Mouse (Mus musculus) myocyte (in vitro differentiated cells): ENCODE data around the gene C1d. TPM values are rescaled to one million over a fixed set of nuclear protein-coding genes. Genes with fewer than 3 reads are reported as not detected.
A peak's percentile ranks its signal among the peaks of the same experiment; 100 is the strongest.

Experiments
- H3K27me3 ChIP-seq: one replicate; pipeline ENCODE4 v1.6.1; 2011; ENCODE audit not compliant: control insufficient read depth, insufficient read depth, insufficient read length
- H3K36me3 ChIP-seq: one replicate; pipeline ENCODE4 v1.6.1; 2011; ENCODE audit not compliant: control insufficient read depth, insufficient read depth
- H3K4me2 ChIP-seq: one replicate; pipeline ENCODE4 v1.6.1; 2011; ENCODE audit warnings: low read depth, control low read depth
- H3K4me3 ChIP-seq: one replicate; pipeline ENCODE4 v1.5.1; 2011; ENCODE audit warnings: mild to moderate bottlenecking, control low read depth, moderate library complexity
- H3K79me2 ChIP-seq: one replicate; pipeline ENCODE4 v1.6.1; 2011; ENCODE audit not compliant: control insufficient read depth, insufficient read depth
- H3ac ChIP-seq: one replicate; pipeline ENCODE4 v1.6.1; 2011; ENCODE audit not compliant: control insufficient read depth, insufficient read length
- CEBPB ChIP-seq: IDR thresholded peaks from 2 replicates; pipeline ENCODE4 v1.6.1; 2011; ENCODE audit warnings: mild to moderate bottlenecking, moderate library complexity; ENCODE audit not compliant: poor library complexity, insufficient read depth, severe bottlenecking
- E2F4 ChIP-seq: IDR thresholded peaks from one replicate; pipeline ENCODE4 v1.6.1; 2011; ENCODE audit warnings: mild to moderate bottlenecking, control low read depth, moderate library complexity; ENCODE audit not compliant: insufficient read depth
- MAX ChIP-seq: IDR thresholded peaks from one replicate; pipeline ENCODE4 v1.6.1; 2011; ENCODE audit warnings: low read depth, mild to moderate bottlenecking, control low read depth
- MYOD1 ChIP-seq, 3 experiments: IDR thresholded peaks; one replicate each; pipeline ENCODE4 v1.6.1; 2011; ENCODE audit warnings: control low read depth in 2 of 3, low read depth in 2 of 3, mild to moderate bottlenecking in 2 of 3, moderate library complexity in 1 of 3; ENCODE audit not compliant: insufficient read length in 2 of 3, control insufficient read depth in 1 of 3
- MYOG ChIP-seq, 3 experiments: IDR thresholded peaks; one replicate each; pipeline ENCODE4 v1.6.1; 2011; ENCODE audit warnings: control low read depth in 2 of 3, low read depth in 2 of 3, mild to moderate bottlenecking in 2 of 3; ENCODE audit not compliant: insufficient read length in 2 of 3, control insufficient read depth in 1 of 3, insufficient read depth in 1 of 3
- POLR2A ChIP-seq: IDR thresholded peaks from one replicate; pipeline ENCODE4 v1.6.1; 2011; ENCODE audit warnings: low read depth, mild to moderate bottlenecking, control low read depth, moderate library complexity; ENCODE audit not compliant: insufficient read length
- POLR2AphosphoS2 ChIP-seq: IDR thresholded peaks from one replicate; pipeline ENCODE4 v1.6.1; 2011; ENCODE audit warnings: low read depth, control low read depth; ENCODE audit not compliant: insufficient read length
- REST ChIP-seq: IDR thresholded peaks from one replicate; pipeline ENCODE4 v1.6.1; 2011; ENCODE audit warnings: mild to moderate bottlenecking, control low read depth, moderate library complexity; ENCODE audit not compliant: insufficient read depth, insufficient read length
- SRF ChIP-seq: IDR thresholded peaks from one replicate; pipeline ENCODE4 v1.6.1; 2011; ENCODE audit warnings: low read depth; ENCODE audit not compliant: control insufficient read depth, insufficient read length
- TCF12 ChIP-seq: IDR thresholded peaks from one replicate; pipeline ENCODE4 v1.6.1; 2011; ENCODE audit warnings: mild to moderate bottlenecking, control low read depth; ENCODE audit not compliant: poor library complexity, insufficient read depth, severe bottlenecking
- TCF3 ChIP-seq: IDR thresholded peaks from one replicate; pipeline ENCODE4 v1.6.1; 2011; ENCODE audit warnings: low read depth, control low read depth; ENCODE audit not compliant: insufficient read length
- USF1 ChIP-seq: IDR thresholded peaks from one replicate; pipeline ENCODE4 v1.6.1; 2011; ENCODE audit warnings: low read depth, mild to moderate bottlenecking, control low read depth, moderate library complexity
- polyA plus RNA-seq: library from polyadenylated mRNA; unstranded; fragments of >200 nt; fragmentation: generic; extraction: Trizol; gene quantifications from one replicate; pipeline ENCODE4 v1.2.1, GENCODE M21; 2012; ENCODE audit warnings: missing spikeins

Gene C1d
- 18.6 TPM for polyA plus RNA-seq

DNA sequence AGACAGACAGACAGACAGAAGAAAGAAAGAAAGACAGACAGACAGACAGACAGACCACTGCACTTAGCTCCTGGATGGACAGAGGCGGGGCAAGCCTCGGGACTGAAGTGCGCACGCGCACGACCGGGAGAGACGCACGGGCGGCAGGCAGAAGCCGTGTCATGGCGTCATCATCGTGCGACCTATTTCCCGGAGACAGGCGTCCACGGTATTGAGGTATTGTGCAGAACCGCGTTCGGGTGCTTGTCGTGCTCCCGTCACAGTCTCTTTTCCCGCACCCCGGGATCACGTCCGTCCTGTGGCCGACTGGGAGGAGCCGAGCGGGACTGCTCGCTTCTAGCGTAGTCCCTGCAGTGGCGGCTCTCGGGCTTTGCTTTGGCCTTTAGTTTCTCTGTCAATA is at the start of gene C1d:
TSS of gene C1d (plus strand) at position 137 of the 400 bp plus-strand sequence.
- Histone ChIP-seq H3K27me3 (no peaks in the 10 kb centered on the region), H3K36me3 (no peaks in the 10 kb centered on the region), H3ac (peak within 1 kb of the TSS; percentile 53), H3K4me2 (peak within 1 kb of the TSS; percentile 93), H3K79me2 (peaks cover 48% of the 10 kb centered on the region), H3K4me3 (peak within 1 kb of the TSS; percentile 94)
- no peak for TF ChIP-seq MAX
- TF ChIP-seq POLR2A, result peak; percentile 81
- TF ChIP-seq USF1, result no peak
- TF ChIP-seq SRF, result peak; percentile 70
- no peak for TF ChIP-seq MYOD1 (IDR thresholded peaks at IDR 0.05; ENCODE audit: control insufficient read depth in 1 of 3, insufficient read length in 2 of 3, low read depth in 2 of 3)
- peak; percentile 89 for TF ChIP-seq POLR2AphosphoS2
- TF ChIP-seq E2F4, result no peak
- TF ChIP-seq MYOG (IDR thresholded peaks at IDR 0.05; ENCODE audit: control insufficient read depth in 1 of 3, insufficient read depth in 1 of 3, insufficient read length in 2 of 3, low read depth in 2 of 3), result no peak

DNA sequence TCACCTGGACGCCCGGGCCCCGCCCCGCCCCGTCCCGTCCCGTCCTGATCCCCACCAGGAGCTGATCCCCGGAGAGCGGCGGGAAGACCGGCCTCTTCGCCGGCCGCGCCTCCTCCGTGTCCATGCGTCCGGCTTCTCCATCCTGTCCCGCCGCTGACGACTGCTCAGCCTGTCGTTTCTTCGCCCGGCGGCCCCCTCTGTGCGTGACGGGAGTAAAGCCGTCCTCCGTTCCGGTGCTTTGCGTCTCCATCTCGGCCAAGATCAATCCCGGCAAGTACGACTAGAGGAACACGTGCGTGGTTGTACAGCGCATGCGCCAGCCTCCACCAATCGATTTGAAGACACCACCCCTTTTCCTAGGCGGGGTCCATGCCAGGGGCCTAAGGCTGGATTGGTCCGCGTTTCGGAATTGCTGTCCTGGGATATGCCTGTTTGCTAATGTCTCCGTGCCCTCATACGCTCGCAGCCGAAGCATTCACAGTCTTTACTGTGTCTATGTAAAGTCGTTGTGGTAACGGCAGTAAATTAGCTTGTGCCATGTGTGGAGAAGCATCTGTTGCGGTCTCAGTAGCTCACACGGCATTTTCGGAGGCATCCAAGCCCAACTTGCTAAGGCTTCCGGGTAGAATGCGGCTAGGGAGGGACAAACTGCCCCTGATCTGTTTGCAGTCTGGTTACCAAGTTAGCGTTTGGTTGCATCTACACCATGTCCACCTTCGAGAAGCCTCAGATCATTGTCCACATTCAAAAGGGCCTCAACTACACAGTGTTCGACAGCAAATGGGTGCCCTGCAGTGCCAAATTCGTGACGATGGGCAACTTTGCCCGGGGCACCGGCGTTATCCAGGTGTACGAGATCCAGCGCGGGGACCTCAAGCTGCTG is 45.9 kb upstream of the C1d start, which contains the start of gene Pno1:
TSS of gene Pno1 (minus strand) at position 311 of the 883 bp plus-strand sequence.
- Histone ChIP-seq H3K79me2 (peaks cover 34% of the 10 kb centered on the region), H3ac (peak within 1 kb of the TSS; percentile 65), H3K36me3 (peaks cover 3% of the 10 kb centered on the region), H3K27me3 (no peaks in the 10 kb centered on the region), H3K4me3 (peak within 1 kb of the TSS; percentile 48), H3K4me2 (peak within 1 kb of the TSS; percentile 90)
- TF ChIP-seq MAX (peak; percentile 100), MYOG (IDR thresholded peaks at IDR 0.05; ENCODE audit: control insufficient read depth in 1 of 3, insufficient read depth in 1 of 3, insufficient read length in 2 of 3, low read depth in 2 of 3) (no peak), SRF (peak; percentile 58), POLR2A (peak; percentile 80), POLR2AphosphoS2 (peak; percentile 72), CEBPB (no peak), USF1 (peak; percentile 75)

- Histone ChIP-seq H3K4me3 (peak overlapping the region; percentile 48), H3K4me2 (peak overlapping the region; percentile 90)
- no peak for TF ChIP-seq USF1
- no peak for TF ChIP-seq MAX
- no peak for TF ChIP-seq POLR2AphosphoS2
- TF ChIP-seq TCF12, result no peak
- TF ChIP-seq MYOG (IDR thresholded peaks at IDR 0.05; ENCODE audit: control insufficient read depth in 1 of 3, insufficient read depth in 1 of 3, insufficient read length in 2 of 3, low read depth in 2 of 3), result no peak
- TF ChIP-seq POLR2A, result no peak
- no peak for TF ChIP-seq TCF3
- TF ChIP-seq SRF, result no peak
- TF ChIP-seq CEBPB, result no peak
- TF ChIP-seq REST, result no peak
- no peak for TF ChIP-seq E2F4
- TF ChIP-seq MYOD1 (IDR thresholded peaks at IDR 0.05; ENCODE audit: control insufficient read depth in 1 of 3, insufficient read length in 2 of 3, low read depth in 2 of 3), result no peak
Observed at GRCm38 (mm10) chr11:17212141-17212495, 45.3 kb upstream of the C1d start.

GRCm38 (mm10) chr11:17212903-17213509 is 44.4 kb upstream of the C1d start:
- Histone ChIP-seq H3K4me3 (peak overlapping the region; percentile 48), H3K4me2 (peak overlapping the region; percentile 90), H3K79me2 (peaks cover 34% of the 10 kb centered on the region), H3ac (no peak overlapping the region), H3K36me3 (no peaks in the 10 kb centered on the region), H3K27me3 (no peaks in the 10 kb centered on the region)
- TF ChIP-seq TCF12 (no peak), TCF3 (no peak), USF1 (no peak), SRF (no peak), CEBPB (no peak), MYOD1 (IDR thresholded peaks at IDR 0.05; ENCODE audit: control insufficient read depth in 1 of 3, insufficient read length in 2 of 3, low read depth in 2 of 3) (no peak), REST (no peak), POLR2A (no peak), MAX (no peak), POLR2AphosphoS2 (no peak), E2F4 (no peak), MYOG (IDR thresholded peaks at IDR 0.05; ENCODE audit: control insufficient read depth in 1 of 3, insufficient read depth in 1 of 3, insufficient read length in 2 of 3, low read depth in 2 of 3) (no peak)

More at GRCm38 (mm10) chr11:17212141-17212495, 45.3 kb upstream of the C1d start:
- no peaks in the 10 kb centered on the region for H3K36me3 ChIP-seq
- peaks cover 34% of the 10 kb centered on the region for H3K79me2 ChIP-seq
- H3K27me3 ChIP-seq, result no peaks in the 10 kb centered on the region
- peak overlapping the region; percentile 65 for H3ac ChIP-seq
